Mouse (Mus musculus) heart, embryonic 12.5 days (tissue): ENCODE measurements around the gene Izumo1r. TPM values are rescaled to one million over a fixed set of nuclear protein-coding genes. Genes with fewer than 3 reads are reported as not detected.

Source experiments
- ATAC-seq: fragments of 200-750 bp; cut with Nextera tagmentation; 2 replicates; pipeline ENCODE4 v1.8.0; 2017; ENCODE audit warnings: moderate TSS enrichment, moderate library complexity; ENCODE audit not compliant: insufficient number of reproducible peaks, low FRiP score
- H3K27ac ChIP-seq: fragments of 300-500 bp; sonication (generic); 2 replicates; pipeline ENCODE4 v1.5.1; 2016; ENCODE audit warnings: mild to moderate bottlenecking, moderate library complexity; ENCODE audit not compliant: poor library complexity, severe bottlenecking
- H3K27me3 ChIP-seq: fragments of 300-500 bp; sonication (generic); replicated peaks from 2 replicates; pipeline ENCODE4 v1.6.1; 2016; ENCODE audit warnings: mild to moderate bottlenecking, moderate library complexity
- H3K36me3 ChIP-seq: fragments of 300-500 bp; sonication (generic); 2 replicates; pipeline ENCODE4 v1.6.1; 2016; ENCODE audit warnings: mild to moderate bottlenecking, moderate library complexity
- H3K4me1 ChIP-seq: fragments of 300-500 bp; sonication (generic); replicated peaks from 2 replicates; pipeline ENCODE4 v1.6.1; 2016; ENCODE audit warnings: mild to moderate bottlenecking
- H3K4me2 ChIP-seq: fragments of 300-500 bp; sonication (generic); 2 replicates; pipeline ENCODE4 v1.6.1; 2016; ENCODE audit warnings: mild to moderate bottlenecking, moderate library complexity
- H3K4me3 ChIP-seq: fragments of 300-500 bp; sonication (generic); 2 replicates; pipeline ENCODE4 v1.5.1; 2016; ENCODE audit warnings: mild to moderate bottlenecking
- H3K9ac ChIP-seq: fragments of 300-500 bp; sonication (generic); 2 replicates; pipeline ENCODE4 v1.6.1; 2016; ENCODE audit warnings: mild to moderate bottlenecking, moderate library complexity
- H3K9me3 ChIP-seq: fragments of 300-500 bp; sonication (generic); replicated peaks from 2 replicates; pipeline ENCODE4 v1.6.1; 2016; ENCODE audit warnings: mild to moderate bottlenecking, moderate library complexity
- WGBS: fragments of 180-500 bp; shearing (Covaris S2); methylation state at CpG from one replicate; pipeline ENCODE4 v1.1.7; 2016; 5-methylcytosine and 5-hydroxymethylcytosine counted together
- polyA plus RNA-seq: library from polyadenylated mRNA; unstranded; fragments of >200 nt; fragmentation: Nextera tagmentation; extraction: Ambion mirVana; gene quantifications from 2 replicates; pipeline ENCODE4 v1.2.1, GENCODE M21; 2016

Izumo1r gene
- polyA plus RNA-seq, 1 experiment from 2014 or later = not detected

GRCm38 (mm10) chr9:14926593-14926992 lies 22.8 kb upstream of the Izumo1r start:
- no peak overlapping the region for H3K27ac ChIP-seq
- no peaks in the 10 kb centered on the region for H3K27me3 ChIP-seq
- no peaks in the 10 kb centered on the region for H3K9me3 ChIP-seq
- H3K9ac ChIP-seq = no peak overlapping the region
- H3K4me3 ChIP-seq = no peak overlapping the region
- no peaks in the 10 kb centered on the region for H3K36me3 ChIP-seq
- 17% methylated on average over 1 of the region's 1 CpGs for WGBS
- ATAC-seq = no peak
- no peaks in the 10 kb centered on the region; the same call in 1 of the 2 replicates for H3K4me1 ChIP-seq
- no peak overlapping the region for H3K4me2 ChIP-seq

- Histone ChIP-seq H3K27me3 (no peaks in the 10 kb centered on the region), H3K4me2 (no peak overlapping the region), H3K9me3 (no peaks in the 10 kb centered on the region), H3K9ac (no peak overlapping the region), H3K27ac (no peak overlapping the region), H3K4me1 (no peaks in the 10 kb centered on the region; the same call in 1 of the 2 replicates), H3K36me3 (no peaks in the 10 kb centered on the region), H3K4me3 (no peak overlapping the region)
- 80% methylated on average over 4 of the region's 4 CpGs for whole genome bisulfite sequencing
- ATAC-seq = no peak
Observed at GRCm38 (mm10) chr9:14923625-14924024, 19.9 kb upstream of the Izumo1r start.

GRCm38 (mm10) chr9:14921971-14922560 lies 18.3 kb upstream of the Izumo1r start:
- Histone ChIP-seq H3K9me3 (no peaks in the 10 kb centered on the region), H3K4me1 (no peaks in the 10 kb centered on the region; the same call in 1 of the 2 replicates), H3K36me3 (no peaks in the 10 kb centered on the region), H3K27me3 (no peaks in the 10 kb centered on the region), H3K27ac (no peak overlapping the region), H3K4me2 (no peak overlapping the region), H3K4me3 (no peak overlapping the region), H3K9ac (no peak overlapping the region)
- ATAC-seq = no peak
- WGBS = 55% methylated on average over 1 of the region's 1 CpGs

DNA sequence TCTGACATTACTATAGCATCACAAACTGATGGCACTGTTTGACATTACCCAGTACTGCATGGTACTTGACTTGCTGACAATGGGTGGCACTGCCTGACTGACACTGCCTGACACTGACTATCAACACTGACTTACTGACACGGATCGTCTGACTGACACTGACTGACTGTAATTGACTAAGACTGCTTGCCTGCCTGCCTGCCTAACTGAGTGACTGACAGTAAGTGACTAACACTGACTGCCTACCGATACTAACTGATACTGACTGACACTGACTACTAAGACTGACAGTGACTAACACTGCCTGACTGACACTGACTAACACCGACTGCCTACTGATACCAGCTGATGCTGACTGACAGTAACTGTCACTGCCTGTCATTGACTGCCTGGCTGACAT lies 17.5 kb upstream of the Izumo1r start:
- Histone ChIP-seq H3K4me2 (no peak overlapping the region), H3K27me3 (no peaks in the 10 kb centered on the region), H3K36me3 (no peaks in the 10 kb centered on the region), H3K27ac (no peak overlapping the region), H3K9ac (no peak overlapping the region), H3K4me1 (no peaks in the 10 kb centered on the region; the same call in 1 of the 2 replicates), H3K4me3 (no peak overlapping the region), H3K9me3 (no peaks in the 10 kb centered on the region)
- WGBS = 20% methylated on average over 4 of the region's 4 CpGs
- 0 out of 2 replicates have a peak, but pooled peaks have one; percentile 29 for ATAC-seq

DNA sequence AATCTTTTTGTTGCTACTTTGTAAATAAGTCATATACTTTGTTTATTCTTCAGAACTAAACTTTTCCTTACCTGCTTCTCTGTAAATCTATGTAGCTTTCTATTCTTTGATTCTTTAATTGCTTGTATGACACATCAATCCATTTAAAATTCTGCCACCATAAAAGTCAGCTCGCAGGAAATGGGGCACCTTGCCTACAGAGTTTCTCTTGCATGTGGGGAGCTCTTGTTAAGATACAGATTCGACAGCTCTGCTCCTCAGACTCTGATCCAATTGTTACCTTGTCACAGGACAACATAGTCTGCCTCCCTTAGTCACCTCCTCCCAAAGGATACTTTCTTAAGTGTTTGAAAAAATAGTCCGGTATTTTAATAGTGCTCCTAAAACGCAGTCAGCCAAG lies 16.9 kb upstream of the Izumo1r start:
- H3K9me3 ChIP-seq = no peaks in the 10 kb centered on the region
- H3K4me3 ChIP-seq = no peak overlapping the region
- no peaks in the 10 kb centered on the region for H3K36me3 ChIP-seq
- H3K4me1 ChIP-seq = no peaks in the 10 kb centered on the region; the same call in 1 of the 2 replicates
- no peaks in the 10 kb centered on the region for H3K27me3 ChIP-seq
- no peak overlapping the region for H3K4me2 ChIP-seq
- ATAC-seq = no peak
- WGBS = 70% methylated on average over 4 of the region's 4 CpGs
- H3K9ac ChIP-seq = no peak overlapping the region
- no peak overlapping the region for H3K27ac ChIP-seq

- Histone ChIP-seq H3K4me1 (no peaks in the 10 kb centered on the region; the same call in 1 of the 2 replicates), H3K4me3 (no peak overlapping the region), H3K4me2 (no peak overlapping the region), H3K27me3 (no peaks in the 10 kb centered on the region), H3K9ac (no peak overlapping the region), H3K27ac (no peak overlapping the region), H3K36me3 (no peaks in the 10 kb centered on the region), H3K9me3 (no peaks in the 10 kb centered on the region)
- no peak for ATAC-seq
- WGBS = 69% methylated on average over 5 of the region's 5 CpGs
Observed at GRCm38 (mm10) chr9:14918825-14919668, 15.3 kb upstream of the Izumo1r start.

- H3K4me3 ChIP-seq = no peak overlapping the region
- H3K27ac ChIP-seq = no peak overlapping the region
- no peaks in the 10 kb centered on the region for H3K9me3 ChIP-seq
- H3K4me1 ChIP-seq = no peaks in the 10 kb centered on the region; the same call in 1 of the 2 replicates
- no peaks in the 10 kb centered on the region for H3K36me3 ChIP-seq
- no peaks in the 10 kb centered on the region for H3K27me3 ChIP-seq
- no peak overlapping the region for H3K4me2 ChIP-seq
- no peak overlapping the region for H3K9ac ChIP-seq
- 85% methylated on average over 2 of the region's 2 CpGs for WGBS
- no peak for ATAC-seq
Observed at GRCm38 (mm10) chr9:14917661-14918060, 13.9 kb upstream of the Izumo1r start.

- Histone ChIP-seq H3K4me3 (no peak overlapping the region), H3K36me3 (no peaks in the 10 kb centered on the region), H3K4me2 (no peak overlapping the region), H3K4me1 (peaks cover 13% of the 10 kb centered on the region; the same call in 1 of the 2 replicates), H3K27ac (no peak overlapping the region), H3K9ac (no peak overlapping the region), H3K27me3 (no peaks in the 10 kb centered on the region), H3K9me3 (no peaks in the 10 kb centered on the region)
- no peak for ATAC-seq
- WGBS = 68% methylated on average over 2 of the region's 2 CpGs
Observed at GRCm38 (mm10) chr9:14912037-14912436, 8.3 kb upstream of the Izumo1r start.

DNA sequence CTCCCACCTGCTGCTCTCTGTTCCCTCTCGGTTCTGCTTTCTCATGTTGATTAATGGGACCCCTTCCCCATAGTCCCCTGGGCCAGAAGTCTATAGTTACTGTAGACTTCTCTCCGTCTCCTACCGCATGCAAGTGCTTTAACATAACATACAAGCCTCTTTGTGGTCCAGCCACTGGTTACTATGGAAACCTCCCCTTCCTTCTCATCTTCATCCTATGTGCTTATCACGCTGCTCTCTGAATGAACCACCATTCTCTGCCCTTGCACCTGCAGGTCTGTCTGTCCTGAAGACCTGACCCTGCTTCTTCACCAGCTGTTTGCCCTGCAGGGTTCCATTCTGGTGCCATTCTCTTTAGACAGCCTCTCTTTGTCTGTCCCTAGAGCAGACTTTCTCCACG lies 6.2 kb upstream of the Izumo1r start:
- Histone ChIP-seq H3K4me1 (peaks cover 21% of the 10 kb centered on the region), H3K27ac (no peak overlapping the region), H3K9ac (no peak overlapping the region), H3K36me3 (no peaks in the 10 kb centered on the region), H3K4me2 (no peak overlapping the region), H3K9me3 (no peaks in the 10 kb centered on the region), H3K27me3 (no peaks in the 10 kb centered on the region), H3K4me3 (no peak overlapping the region)
- no peak for ATAC-seq
- WGBS = 65% methylated on average over 5 of the region's 5 CpGs

DNA sequence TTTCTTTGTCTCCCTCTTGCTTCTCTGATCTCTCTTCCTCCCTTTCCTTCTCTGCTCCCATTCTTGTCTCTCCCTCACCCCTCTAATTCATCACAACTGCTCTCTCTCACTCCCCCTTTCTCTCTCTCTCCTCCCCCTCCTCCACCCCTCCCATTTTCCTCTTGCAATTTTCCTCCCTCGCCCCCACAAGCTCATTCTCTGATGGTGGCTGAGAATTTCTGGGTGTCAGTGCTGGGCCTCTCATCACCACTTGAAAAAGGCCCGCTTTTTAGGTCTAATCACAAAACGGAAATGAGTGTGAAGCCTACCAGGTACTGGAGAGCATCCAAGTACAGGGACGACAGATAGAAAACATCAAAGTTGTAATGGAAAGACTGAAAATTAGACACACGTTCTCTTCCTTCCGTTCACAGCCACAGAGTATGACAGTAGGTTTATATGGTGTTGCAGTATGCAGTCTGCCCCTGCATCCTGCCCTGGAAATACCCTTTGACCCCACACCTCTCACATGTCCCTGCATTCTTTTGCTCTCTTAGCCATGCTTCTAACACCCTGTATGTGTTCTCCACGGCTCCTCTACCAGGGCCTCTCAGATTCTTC lies 4.2 kb upstream of the Izumo1r start:
- ATAC-seq = peak; percentile 62; the same call in 1 of the 2 replicates
- Histone ChIP-seq H3K4me3 (no peak overlapping the region), H3K4me1 (peaks cover 37% of the 10 kb centered on the region), H3K36me3 (no peaks in the 10 kb centered on the region), H3K9me3 (no peaks in the 10 kb centered on the region), H3K27me3 (no peaks in the 10 kb centered on the region), H3K9ac (no peak overlapping the region), H3K27ac (no peak overlapping the region), H3K4me2 (no peak overlapping the region)
- WGBS = 30% methylated on average over 7 of the region's 7 CpGs

- peaks cover 40% of the 10 kb centered on the region for H3K4me1 ChIP-seq
- H3K27me3 ChIP-seq = no peaks in the 10 kb centered on the region
- no peak overlapping the region for H3K4me3 ChIP-seq
- H3K27ac ChIP-seq = no peak overlapping the region
- ATAC-seq = no peak
- WGBS = 54% methylated on average over 3 of the region's 3 CpGs
- H3K4me2 ChIP-seq = no peak overlapping the region
- H3K36me3 ChIP-seq = no peaks in the 10 kb centered on the region
- no peaks in the 10 kb centered on the region for H3K9me3 ChIP-seq
- H3K9ac ChIP-seq = no peak overlapping the region
Observed at GRCm38 (mm10) chr9:14905956-14906355, 2.2 kb upstream of the Izumo1r start.
